Mouse (Mus musculus): ENCODE data around the gene Bcl2l15. TPM values are rescaled to one million over a fixed set of nuclear protein-coding genes. Genes with fewer than 3 reads are reported as not detected.

Gene Bcl2l15
- total and polyA plus RNA-seq, 3 experiments, result 0.11 TPM; not detected in 2

- Histone ChIP-seq H3K36me3 (ENCODE audit: control insufficient read depth in 1 of 2, insufficient read depth in 2 of 2, low read length in 2 of 2) (peaks cover 0 to 15% of the 10 kb centered on the region in 2 experiments; a peak in 2 of 4 replicates), H3K79me2 (ENCODE audit: control insufficient read depth, insufficient read depth, low read length, poor library complexity) (no peaks in the 10 kb centered on the region), H3K27me3 (ENCODE audit: control insufficient read depth in 1 of 2, insufficient read depth in 2 of 2, low read length in 2 of 2) (no peaks in the 10 kb centered on the region), H3K9me3 (replicated peaks; ENCODE audit: insufficient read depth, low read length) (no peaks in the 10 kb centered on the region), H3K27ac (ENCODE audit: control insufficient read depth, low read depth, low read length) (no peak overlapping the region), H3K9ac (ENCODE audit: control insufficient read depth, low read depth, low read length, poor library complexity, severe bottlenecking) (no peak overlapping the region), H3K4me3 (ENCODE audit: control insufficient read depth in 1 of 2, insufficient read depth in 1 of 2, low read depth in 2 of 2, low read length in 2 of 2) (no peak overlapping the region), H3K4me1 (ENCODE audit: control insufficient read depth in 1 of 2, insufficient read depth in 2 of 2, low read length in 2 of 2) (peaks cover 6 to 10% of the 10 kb centered on the region in 2 experiments)
- DNase-seq (ENCODE audit: low read depth, low spot score), result no peak
- TF ChIP-seq ELF1 (IDR thresholded peaks at IDR 0.05; ENCODE audit: low read depth, low read length) (no peak), UBTF (IDR thresholded peaks at IDR 0.05; ENCODE audit: borderline replicate concordance, insufficient read depth, low read depth, low read length) (no peak), POLR2A (IDR thresholded peaks at IDR 0.05; ENCODE audit: control insufficient read depth in 1 of 2, insufficient read depth in 1 of 2, low read depth in 1 of 2, low read length in 2 of 2, poor library complexity in 1 of 2) (no peak), MXI1 (IDR thresholded peaks at IDR 0.05; ENCODE audit: low read depth, low read length) (no peak), GABPA (IDR thresholded peaks at IDR 0.05; ENCODE audit: low read depth, low read length) (no peak), ZKSCAN1 (IDR thresholded peaks at IDR 0.05; ENCODE audit: low read depth, low read length) (no peak), ZC3H11A (IDR thresholded peaks at IDR 0.05; ENCODE audit: low read depth, low read length) (no peak), E2F4 (IDR thresholded peaks at IDR 0.05; ENCODE audit: borderline replicate concordance, low read depth, low read length) (no peak), NELFE (IDR thresholded peaks at IDR 0.05; ENCODE audit: low read depth, low read length) (no peak), MYC (IDR thresholded peaks at IDR 0.05; ENCODE audit: low read depth, low read length) (no peak), MEF2A (IDR thresholded peaks at IDR 0.05; ENCODE audit: extremely low read depth, insufficient replicate concordance, low read depth, low read length, poor library complexity, severe bottlenecking) (no peak), NRF1 (IDR thresholded peaks at IDR 0.05; ENCODE audit: insufficient read depth, low read depth, low read length, poor library complexity, severe bottlenecking) (no peak)
Observed at GRCm38 (mm10) chr3:103834001-103834400, 1.6 kb downstream of the Bcl2l15 start.

GRCm38 (mm10) chr3:103835272-103835950 lies 3.0 kb downstream of the Bcl2l15 start:
- TF ChIP-seq JUND (IDR thresholded peaks at IDR 0.05; ENCODE audit: low read depth, low read length) (no peak), USF2 (IDR thresholded peaks at IDR 0.05; ENCODE audit: borderline replicate concordance in 1 of 2, insufficient read depth in 1 of 2, low read depth in 1 of 2, low read length in 2 of 2) (no peak), NRF1 (IDR thresholded peaks at IDR 0.05; ENCODE audit: insufficient read depth, low read depth, low read length, poor library complexity, severe bottlenecking) (no peak), MAX (IDR thresholded peaks at IDR 0.05; ENCODE audit: low read length) (no peak), SIN3A (IDR thresholded peaks at IDR 0.05; ENCODE audit: low read length) (no peak), MEF2A (IDR thresholded peaks at IDR 0.05; ENCODE audit: extremely low read depth, insufficient replicate concordance, low read depth, low read length, poor library complexity, severe bottlenecking) (no peak), ZNF384 (IDR thresholded peaks at IDR 0.05; ENCODE audit: low read depth, low read length) (no peak), TBP (IDR thresholded peaks at IDR 0.05; ENCODE audit: low read depth, low read length) (no peak), ELF1 (IDR thresholded peaks at IDR 0.05; ENCODE audit: low read depth, low read length) (no peak), ETS1 (IDR thresholded peaks at IDR 0.05; ENCODE audit: low read depth, low read length) (no peak), RAD21 (IDR thresholded peaks at IDR 0.05; ENCODE audit: low read depth, low read length) (no peak), MYB (IDR thresholded peaks at IDR 0.05; ENCODE audit: low read depth, low read length) (no peak), RCOR1 (IDR thresholded peaks at IDR 0.05; ENCODE audit: low read depth, low read length) (no peak), SMC3 (IDR thresholded peaks at IDR 0.05; ENCODE audit: low read depth, low read length) (no peak), GATA1 (IDR thresholded peaks at IDR 0.05; ENCODE audit: low read depth, low read length) (no peak), CHD2 (IDR thresholded peaks at IDR 0.05; ENCODE audit: low read length) (no peak)
- no peak overlapping the region for H3K4me3 ChIP-seq (ENCODE audit: control insufficient read depth in 1 of 2, insufficient read depth in 1 of 2, low read depth in 2 of 2, low read length in 2 of 2)
- no peaks in the 10 kb centered on the region for H3K9me3 ChIP-seq (replicated peaks; ENCODE audit: insufficient read depth, low read length)
- no peaks in the 10 kb centered on the region for H3K27me3 ChIP-seq (ENCODE audit: control insufficient read depth in 1 of 2, insufficient read depth in 2 of 2, low read length in 2 of 2)
- H3K79me2 ChIP-seq (ENCODE audit: control insufficient read depth, insufficient read depth, low read length, poor library complexity), result no peaks in the 10 kb centered on the region
- H3K36me3 ChIP-seq (ENCODE audit: control insufficient read depth in 1 of 2, insufficient read depth in 2 of 2, low read length in 2 of 2), result peaks cover 0 to 15% of the 10 kb centered on the region in 2 experiments; a peak in 2 of 4 replicates
- H3K4me1 ChIP-seq (ENCODE audit: control insufficient read depth in 1 of 2, insufficient read depth in 2 of 2, low read length in 2 of 2), result peaks cover 6 to 10% of the 10 kb centered on the region in 2 experiments
- no peak overlapping the region for H3K27ac ChIP-seq (ENCODE audit: control insufficient read depth, low read depth, low read length)
- DNase-seq (ENCODE audit: low read depth, low spot score), result no peak
- no peak overlapping the region for H3K9ac ChIP-seq (ENCODE audit: control insufficient read depth, low read depth, low read length, poor library complexity, severe bottlenecking)
